Mouse (Mus musculus): ENCODE measurements at regions not wholly inside any gene's neighbourhood (a gene's known extent, or its start where the extent isn't known, plus 50 kb on each side); places are given as distances from the start of the nearest gene placed in this dataset.

DNA sequence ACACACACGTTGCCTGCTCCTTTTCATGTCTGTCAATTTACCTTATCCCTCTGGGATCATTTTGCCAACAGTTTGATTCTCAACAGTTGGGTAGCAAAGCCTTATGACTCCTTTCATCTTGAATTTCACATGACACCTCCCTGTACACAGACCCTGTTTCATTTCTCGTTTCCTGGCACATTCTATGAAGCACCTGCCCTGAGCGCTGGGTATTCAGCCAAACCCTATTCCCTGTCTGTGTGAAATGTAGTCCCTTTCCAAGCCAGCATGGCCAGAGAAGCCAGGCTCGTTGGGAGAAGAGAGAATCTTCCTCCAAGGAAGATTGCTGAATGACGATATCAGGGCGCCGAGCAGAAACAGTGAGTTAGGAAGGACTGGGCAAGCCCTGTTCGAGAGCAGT is 108.2 kb downstream of the Wscd1 start:
- H3K36me3 ChIP-seq (ENCODE audit: control insufficient read depth, insufficient read depth, low read length, poor library complexity, severe bottlenecking) = no peaks in the 10 kb centered on the region
- DNase-seq (ENCODE audit: low read depth, low spot score) = no peak
- no peak overlapping the region for H3K4me3 ChIP-seq (ENCODE audit: insufficient read depth in 1 of 2, low read depth in 1 of 2, low read length in 2 of 2, poor library complexity in 1 of 2, severe bottlenecking in 1 of 2)
- no peaks in the 10 kb centered on the region for H3K9me3 ChIP-seq (ENCODE audit: control insufficient read depth, insufficient read depth, low read depth, low read length)
- in situ Hi-C loops (cut with MboI; ENCODE audit: low sequenced_read_pairs in 2 of 2, unreplicated experiment in 2 of 2) = no loop called here
- H3K4me1 ChIP-seq (ENCODE audit: control insufficient read depth in 2 of 2, insufficient read depth in 2 of 2, low read length in 2 of 2, poor library complexity in 1 of 2) = no peaks in the 10 kb centered on the region
- TF ChIP-seq HCFC1 (IDR thresholded peaks at IDR 0.05; ENCODE audit: borderline replicate concordance, insufficient read depth, low read length) = no peak
- no peak for TF ChIP-seq MAFK (IDR thresholded peaks at IDR 0.05; ENCODE audit: insufficient read depth, low read depth, low read length)
- TF ChIP-seq ZNF384 (IDR thresholded peaks at IDR 0.05; ENCODE audit: low read depth, low read length) = no peak
- no peak for TF ChIP-seq CHD2 (IDR thresholded peaks at IDR 0.05; ENCODE audit: low read depth, low read length)
- no peak for TF ChIP-seq ZC3H11A (IDR thresholded peaks at IDR 0.05; ENCODE audit: borderline replicate concordance, low read depth, low read length)
- no peak overlapping the region for H3K9ac ChIP-seq (ENCODE audit: insufficient read depth, low read depth, low read length, poor library complexity, severe bottlenecking)
- H3K27ac ChIP-seq (ENCODE audit: insufficient read depth, low read depth, low read length, poor library complexity, severe bottlenecking) = no peak overlapping the region

DNA sequence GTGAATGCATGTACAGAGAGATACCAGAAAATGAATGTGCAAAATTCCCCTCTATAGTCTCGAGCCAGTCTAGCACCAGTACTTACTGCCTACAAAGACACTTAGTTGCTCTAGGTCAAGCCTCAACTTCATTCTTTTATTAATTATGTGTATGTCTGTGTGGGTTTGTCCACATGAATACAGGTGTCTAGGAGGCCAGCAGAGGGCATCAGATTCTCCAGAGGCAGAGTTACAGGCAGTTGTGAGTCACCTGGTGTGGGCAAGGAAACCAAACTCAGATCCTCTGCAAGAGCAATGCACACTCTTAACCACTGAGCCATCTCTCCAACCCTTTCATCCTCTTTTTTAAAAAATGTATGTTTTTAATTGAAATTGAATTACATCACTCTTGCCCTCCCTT is 105.8 kb downstream of the Wscd1 start:
- DNase-seq (ENCODE audit: low read depth, low spot score) = no peak
- TF ChIP-seq ZC3H11A (IDR thresholded peaks at IDR 0.05; ENCODE audit: borderline replicate concordance, low read depth, low read length) (no peak), HCFC1 (IDR thresholded peaks at IDR 0.05; ENCODE audit: borderline replicate concordance, insufficient read depth, low read length) (no peak), MAFK (IDR thresholded peaks at IDR 0.05; ENCODE audit: insufficient read depth, low read depth, low read length) (no peak), ZNF384 (IDR thresholded peaks at IDR 0.05; ENCODE audit: low read depth, low read length) (no peak), CHD2 (IDR thresholded peaks at IDR 0.05; ENCODE audit: low read depth, low read length) (no peak)
- H3K4me1 ChIP-seq (ENCODE audit: control insufficient read depth in 2 of 2, insufficient read depth in 2 of 2, low read length in 2 of 2, poor library complexity in 1 of 2) = no peaks in the 10 kb centered on the region
- no peak overlapping the region for H3K9ac ChIP-seq (ENCODE audit: insufficient read depth, low read depth, low read length, poor library complexity, severe bottlenecking)
- no peak overlapping the region for H3K4me3 ChIP-seq (ENCODE audit: insufficient read depth in 1 of 2, low read depth in 1 of 2, low read length in 2 of 2, poor library complexity in 1 of 2, severe bottlenecking in 1 of 2)
- H3K36me3 ChIP-seq (ENCODE audit: control insufficient read depth, insufficient read depth, low read length, poor library complexity, severe bottlenecking) = no peaks in the 10 kb centered on the region
- no peaks in the 10 kb centered on the region for H3K9me3 ChIP-seq (ENCODE audit: control insufficient read depth, insufficient read depth, low read depth, low read length)
- in situ Hi-C loops (cut with MboI; ENCODE audit: low sequenced_read_pairs in 2 of 2, unreplicated experiment in 2 of 2) = no loop called here
- no peak overlapping the region for H3K27ac ChIP-seq (ENCODE audit: insufficient read depth, low read depth, low read length, poor library complexity, severe bottlenecking)

DNA sequence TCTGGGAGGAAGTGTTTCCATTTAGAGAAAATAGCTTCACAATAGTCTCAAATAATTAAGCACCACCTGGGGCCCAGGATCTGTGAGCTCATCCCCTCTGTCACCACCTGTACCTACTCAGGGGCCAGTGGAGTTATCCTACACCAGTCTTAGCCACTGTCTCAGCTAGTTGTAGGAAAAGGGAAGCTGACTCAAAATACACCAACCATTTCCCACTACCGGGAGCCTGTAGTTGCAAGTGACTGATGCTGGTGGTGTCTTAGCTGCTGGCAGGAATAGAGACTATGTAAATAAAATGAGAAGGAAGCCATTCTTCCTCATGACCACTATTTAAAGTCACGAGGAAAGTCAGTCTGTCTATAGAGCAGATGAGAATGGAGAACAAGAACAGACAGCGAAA is 105.3 kb downstream of the Wscd1 start:
- Histone ChIP-seq H3K9ac (ENCODE audit: insufficient read depth, low read depth, low read length, poor library complexity, severe bottlenecking) (no peak overlapping the region), H3K4me3 (ENCODE audit: insufficient read depth in 1 of 2, low read depth in 1 of 2, low read length in 2 of 2, poor library complexity in 1 of 2, severe bottlenecking in 1 of 2) (no peak overlapping the region), H3K4me1 (ENCODE audit: control insufficient read depth in 2 of 2, insufficient read depth in 2 of 2, low read length in 2 of 2, poor library complexity in 1 of 2) (no peaks in the 10 kb centered on the region), H3K27ac (ENCODE audit: insufficient read depth, low read depth, low read length, poor library complexity, severe bottlenecking) (no peak overlapping the region), H3K36me3 (ENCODE audit: control insufficient read depth, insufficient read depth, low read length, poor library complexity, severe bottlenecking) (no peaks in the 10 kb centered on the region), H3K9me3 (ENCODE audit: control insufficient read depth, insufficient read depth, low read depth, low read length) (no peaks in the 10 kb centered on the region)
- in situ Hi-C loops (cut with MboI; ENCODE audit: low sequenced_read_pairs in 2 of 2, unreplicated experiment in 2 of 2) = no loop called here
- DNase-seq (ENCODE audit: low read depth, low spot score) = no peak
- TF ChIP-seq MAFK (IDR thresholded peaks at IDR 0.05; ENCODE audit: insufficient read depth, low read depth, low read length) = no peak
- no peak for TF ChIP-seq ZNF384 (IDR thresholded peaks at IDR 0.05; ENCODE audit: low read depth, low read length)
- no peak for TF ChIP-seq ZC3H11A (IDR thresholded peaks at IDR 0.05; ENCODE audit: borderline replicate concordance, low read depth, low read length)
- TF ChIP-seq CHD2 (IDR thresholded peaks at IDR 0.05; ENCODE audit: low read depth, low read length) = no peak
- TF ChIP-seq HCFC1 (IDR thresholded peaks at IDR 0.05; ENCODE audit: borderline replicate concordance, insufficient read depth, low read length) = no peak

DNA sequence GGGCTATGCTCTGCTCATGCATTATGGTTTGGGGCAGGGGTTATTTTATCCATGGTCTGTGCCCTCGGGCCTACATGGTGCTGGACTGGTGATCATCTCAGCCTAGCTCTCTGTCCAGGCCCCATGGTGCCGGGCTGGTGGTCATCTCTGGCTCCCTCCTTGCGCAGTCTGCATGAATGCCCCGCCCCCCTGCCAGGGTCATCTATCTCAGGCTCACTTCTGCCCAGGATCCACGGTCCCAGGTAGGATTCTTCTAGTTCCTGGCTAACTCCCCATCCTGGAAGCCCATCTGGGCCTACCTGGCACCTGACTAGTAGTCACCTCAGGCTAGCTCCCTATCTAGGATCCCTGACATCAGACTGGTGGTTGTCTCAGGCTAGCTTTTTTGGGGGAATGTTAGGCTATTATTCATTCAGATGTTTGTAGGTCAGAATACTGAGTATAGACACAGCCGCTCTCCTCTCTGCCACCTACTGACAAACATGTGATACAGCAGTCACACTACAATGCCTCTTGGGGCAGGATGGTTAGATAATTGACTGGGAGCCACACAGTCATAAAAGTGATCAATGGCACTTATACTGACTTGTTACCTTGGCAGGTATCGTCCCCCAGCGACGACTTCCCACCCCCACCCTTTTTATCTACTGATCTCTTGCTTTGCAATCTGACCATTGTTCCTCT is 98.1 kb downstream of the Wscd1 start:
- Histone ChIP-seq H3K4me3 (ENCODE audit: insufficient read depth in 1 of 2, low read depth in 1 of 2, low read length in 2 of 2, poor library complexity in 1 of 2, severe bottlenecking in 1 of 2) (no peak overlapping the region), H3K36me3 (ENCODE audit: control insufficient read depth, insufficient read depth, low read length, poor library complexity, severe bottlenecking) (no peaks in the 10 kb centered on the region), H3K27ac (ENCODE audit: insufficient read depth, low read depth, low read length, poor library complexity, severe bottlenecking) (no peak overlapping the region), H3K4me1 (ENCODE audit: control insufficient read depth in 2 of 2, insufficient read depth in 2 of 2, low read length in 2 of 2, poor library complexity in 1 of 2) (no peaks in the 10 kb centered on the region), H3K9ac (ENCODE audit: insufficient read depth, low read depth, low read length, poor library complexity, severe bottlenecking) (no peak overlapping the region), H3K9me3 (ENCODE audit: control insufficient read depth, insufficient read depth, low read depth, low read length) (no peaks in the 10 kb centered on the region)
- in situ Hi-C loops (cut with MboI; ENCODE audit: low sequenced_read_pairs in 2 of 2, unreplicated experiment in 2 of 2) = no loop called here
- DNase-seq (ENCODE audit: low read depth, low spot score) = peak; percentile 8
- no peak for TF ChIP-seq CHD2 (IDR thresholded peaks at IDR 0.05; ENCODE audit: low read depth, low read length)
- TF ChIP-seq ZC3H11A (IDR thresholded peaks at IDR 0.05; ENCODE audit: borderline replicate concordance, low read depth, low read length) = peak; percentile 49; the same call in 1 of the 2 replicates
- TF ChIP-seq HCFC1 (IDR thresholded peaks at IDR 0.05; ENCODE audit: borderline replicate concordance, insufficient read depth, low read length) = no peak

DNA sequence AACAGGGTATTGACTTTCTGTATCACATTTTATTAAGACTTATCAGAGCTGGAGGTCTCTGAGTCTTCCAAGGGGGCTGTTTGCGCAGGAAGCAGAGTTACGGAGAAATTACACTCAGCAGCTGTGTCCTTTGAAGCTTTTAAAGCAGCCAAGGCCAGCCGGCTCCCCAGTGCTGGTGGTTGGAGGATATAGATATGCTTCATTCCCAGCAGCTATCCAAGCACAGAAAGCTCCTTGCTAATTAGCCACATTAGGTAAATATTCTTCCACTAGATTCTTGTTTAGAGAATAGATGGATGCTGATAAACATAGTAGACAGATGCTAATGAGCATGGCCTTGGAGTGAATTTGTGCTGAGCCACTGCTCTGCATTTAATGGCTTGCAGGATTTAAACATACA is 96.8 kb downstream of the Wscd1 start:
- no peak overlapping the region for H3K27ac ChIP-seq (ENCODE audit: insufficient read depth, low read depth, low read length, poor library complexity, severe bottlenecking)
- no peak for DNase-seq (ENCODE audit: low read depth, low spot score)
- in situ Hi-C loops (cut with MboI; ENCODE audit: low sequenced_read_pairs in 2 of 2, unreplicated experiment in 2 of 2) = no loop called here
- no peak overlapping the region for H3K9ac ChIP-seq (ENCODE audit: insufficient read depth, low read depth, low read length, poor library complexity, severe bottlenecking)
- no peaks in the 10 kb centered on the region for H3K36me3 ChIP-seq (ENCODE audit: control insufficient read depth, insufficient read depth, low read length, poor library complexity, severe bottlenecking)
- H3K4me1 ChIP-seq (ENCODE audit: control insufficient read depth in 2 of 2, insufficient read depth in 2 of 2, low read length in 2 of 2, poor library complexity in 1 of 2) = no peaks in the 10 kb centered on the region
- TF ChIP-seq ZC3H11A (IDR thresholded peaks at IDR 0.05; ENCODE audit: borderline replicate concordance, low read depth, low read length) (no peak), ZNF384 (IDR thresholded peaks at IDR 0.05; ENCODE audit: low read depth, low read length) (no peak), CHD2 (IDR thresholded peaks at IDR 0.05; ENCODE audit: low read depth, low read length) (no peak), MAFK (IDR thresholded peaks at IDR 0.05; ENCODE audit: insufficient read depth, low read depth, low read length) (no peak), HCFC1 (IDR thresholded peaks at IDR 0.05; ENCODE audit: borderline replicate concordance, insufficient read depth, low read length) (no peak)
- no peak overlapping the region for H3K4me3 ChIP-seq (ENCODE audit: insufficient read depth in 1 of 2, low read depth in 1 of 2, low read length in 2 of 2, poor library complexity in 1 of 2, severe bottlenecking in 1 of 2)
- no peaks in the 10 kb centered on the region for H3K9me3 ChIP-seq (ENCODE audit: control insufficient read depth, insufficient read depth, low read depth, low read length)

Data from ES-E14 (cell line).